Mouse (Mus musculus) skeletal muscle tissue, adult 2 months (tissue): ENCODE results near the gene Zdhhc15.
"Not testable (repeated sequence)": the region's sequence is repeated elsewhere in the genome, so short reads cannot be mapped to it uniquely, and the experiment has no call there.

ENCODE experiments used
- DNase-seq: peaks from one replicate; pipeline ENCODE4 v3.0.0-alpha.2; 2012; ENCODE audit warnings: low read depth, low spot score

The Zdhhc15 gene

GRCm38 (mm10) chrX:104670757-104671549 is at the start of gene Zdhhc15:
TSS of gene Zdhhc15 (minus strand) at chrX:104671064.
- peak; percentile 0 for DNase-seq

GRCm38 (mm10) chrX:104707935-104708334 is 37.1 kb upstream of the Zdhhc15 start:
- DNase-seq: no peak

- no peak for DNase-seq
Observed at GRCm38 (mm10) chrX:104669850-104670756, 761 bp downstream of the Zdhhc15 start.

DNA sequence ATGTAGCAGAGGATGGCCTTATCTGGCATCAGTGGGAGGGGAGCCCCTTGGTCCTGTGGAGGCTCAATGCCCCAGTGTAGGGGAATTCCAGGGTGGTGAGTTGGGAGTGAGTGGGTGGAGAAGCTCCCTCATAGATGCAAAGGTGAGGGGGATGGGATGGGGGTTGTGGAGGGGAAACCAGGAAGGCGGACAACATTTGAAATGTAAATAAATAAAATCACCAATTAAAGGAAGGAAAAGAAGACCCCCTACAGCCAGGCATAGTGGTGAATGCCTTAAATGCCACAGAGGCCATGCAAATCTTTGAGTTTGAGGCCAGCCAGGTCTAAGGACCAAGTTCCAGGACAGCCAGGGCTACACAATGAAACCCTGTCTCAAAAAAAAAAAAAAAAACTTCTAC is 13.9 kb downstream of the Zdhhc15 start:
- DNase-seq: no peak

DNA sequence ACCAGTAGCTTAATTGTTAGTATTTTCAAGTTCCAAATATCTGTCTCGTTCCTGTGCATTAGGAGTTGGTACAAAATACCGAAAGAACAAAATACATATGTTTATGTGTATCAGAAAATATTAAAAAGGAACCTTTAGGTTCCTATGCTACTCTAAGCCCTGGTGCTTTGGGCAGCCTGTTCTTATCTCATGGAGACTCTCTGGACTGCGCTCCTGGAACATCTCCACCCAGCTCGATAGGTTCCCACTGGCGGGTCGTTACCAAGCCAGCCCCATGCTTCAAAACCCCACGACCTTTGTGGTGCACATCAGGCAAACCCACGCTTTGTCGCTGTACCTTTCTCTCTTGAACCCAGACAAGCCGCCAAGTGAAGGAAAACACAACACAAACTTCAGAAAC is 58.3 kb downstream of the Zdhhc15 start:
- DNase-seq: no peak

- not testable (repeated sequence) for DNase-seq
Observed at GRCm38 (mm10) chrX:104603738-104604430, 67.0 kb downstream of the Zdhhc15 start.

DNA sequence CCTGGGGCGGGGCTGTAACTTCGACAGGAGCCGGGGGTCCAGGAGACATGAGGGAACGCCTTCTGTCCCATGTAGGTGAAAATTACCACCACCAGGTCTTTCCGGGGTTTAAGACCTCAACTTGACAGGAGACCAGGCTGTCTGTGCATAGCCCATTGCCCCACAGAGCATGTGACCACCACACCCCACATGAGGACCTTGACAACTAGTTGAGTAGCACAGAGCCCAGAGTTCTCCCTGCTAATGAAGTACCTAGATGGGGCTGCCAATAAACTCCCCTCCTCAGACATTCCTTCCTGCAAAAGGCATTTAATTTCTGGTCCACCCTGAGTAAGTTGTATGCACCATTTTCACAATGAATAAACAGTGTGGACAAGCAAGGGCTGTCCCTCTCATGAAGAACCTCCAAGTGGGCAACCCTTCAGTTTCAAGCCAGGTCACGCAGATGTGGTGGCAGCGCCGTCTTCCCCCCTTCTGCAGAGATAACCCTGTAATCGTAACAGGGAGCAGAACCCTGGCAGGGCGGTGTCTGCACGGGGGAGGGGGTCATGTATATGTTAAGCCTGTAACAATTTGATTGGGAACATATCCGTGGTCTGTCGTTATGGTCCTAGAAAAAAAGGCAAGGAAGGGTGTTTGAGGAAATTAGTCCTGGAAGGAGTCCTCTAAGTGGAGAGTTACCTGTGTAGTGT is 68.5 kb downstream of the Zdhhc15 start:
- DNase-seq: not testable (repeated sequence)

DNA sequence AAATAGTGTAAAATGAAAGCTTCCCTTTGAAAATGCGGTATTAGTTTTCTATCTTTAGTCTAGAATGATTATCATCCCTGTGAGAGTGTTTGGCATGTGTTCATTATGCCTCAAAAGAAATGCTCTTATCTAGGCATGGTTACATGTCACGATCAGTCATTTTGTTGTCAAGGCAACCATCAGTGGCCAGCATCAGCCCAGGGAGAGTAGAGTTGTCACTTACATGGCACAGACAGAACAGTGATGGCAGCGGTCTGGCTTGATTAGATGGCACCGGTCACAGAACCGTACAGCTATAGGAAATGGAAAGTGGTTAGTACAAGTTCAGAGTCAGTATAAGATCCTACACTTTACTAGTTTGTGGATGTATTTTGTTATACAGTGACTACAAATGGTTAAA is 96.9 kb downstream of the Zdhhc15 start:
- DNase-seq: no peak

GRCm38 (mm10) chrX:104567497-104567896 is 103.4 kb downstream of the Zdhhc15 start:
- DNase-seq: peak; percentile 0

- DNase-seq: no peak
Observed at GRCm38 (mm10) chrX:104545283-104545682, 125.6 kb downstream of the Zdhhc15 start.

DNA sequence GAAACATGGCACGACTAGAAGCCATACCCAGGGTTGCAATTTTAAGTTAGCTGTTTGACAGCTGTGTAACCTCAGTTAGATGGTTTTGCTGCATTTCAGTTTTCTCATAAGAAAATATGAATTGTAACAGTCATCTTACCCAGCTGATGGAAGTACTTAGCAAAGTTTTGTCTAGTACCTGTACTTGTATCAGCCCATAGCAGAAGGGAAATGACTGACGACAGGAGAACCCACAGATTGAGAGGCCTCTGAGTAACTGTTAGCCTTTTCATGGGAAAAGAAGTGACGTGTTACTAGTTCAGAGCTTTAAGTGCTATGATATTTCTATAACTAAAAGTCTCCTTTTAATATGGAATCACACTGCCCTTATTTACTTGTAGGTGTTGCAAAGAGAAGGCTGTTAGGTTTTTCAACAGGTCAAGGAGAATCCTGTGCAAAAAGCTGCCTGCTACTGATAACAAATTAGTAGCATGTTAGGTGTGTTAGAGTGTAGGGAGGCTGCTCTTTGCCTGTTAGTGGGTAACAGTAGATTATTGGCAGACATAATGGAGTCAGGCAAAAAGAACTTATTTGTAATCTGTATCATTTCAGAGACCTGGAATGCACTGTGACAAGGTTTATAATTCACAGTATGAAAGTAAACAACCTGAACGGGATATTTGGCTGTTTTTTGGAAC is 126.8 kb downstream of the Zdhhc15 start:
- DNase-seq: no peak

- no peak for DNase-seq
Observed at GRCm38 (mm10) chrX:104542635-104543034, 128.2 kb downstream of the Zdhhc15 start.

DNA sequence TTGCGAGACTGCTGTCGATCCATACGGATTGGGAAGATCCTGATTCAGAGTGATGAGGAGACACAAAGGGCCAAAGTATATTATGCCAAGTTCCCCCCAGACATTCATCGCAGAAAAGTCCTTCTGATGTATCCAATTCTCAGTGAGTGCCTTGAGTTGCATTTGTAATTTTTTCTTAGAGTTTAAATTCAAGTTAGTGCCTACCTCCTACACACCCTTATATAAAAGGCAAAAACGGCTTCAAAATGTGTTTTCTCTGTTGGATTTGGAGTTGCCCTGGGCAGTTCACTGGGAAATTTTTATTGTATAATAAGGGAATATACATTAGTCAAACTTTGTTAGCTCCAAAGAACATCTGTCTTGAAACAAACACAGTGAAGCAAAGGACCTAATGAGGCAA is 169.1 kb downstream of the Zdhhc15 start:
- DNase-seq: no peak

DNA sequence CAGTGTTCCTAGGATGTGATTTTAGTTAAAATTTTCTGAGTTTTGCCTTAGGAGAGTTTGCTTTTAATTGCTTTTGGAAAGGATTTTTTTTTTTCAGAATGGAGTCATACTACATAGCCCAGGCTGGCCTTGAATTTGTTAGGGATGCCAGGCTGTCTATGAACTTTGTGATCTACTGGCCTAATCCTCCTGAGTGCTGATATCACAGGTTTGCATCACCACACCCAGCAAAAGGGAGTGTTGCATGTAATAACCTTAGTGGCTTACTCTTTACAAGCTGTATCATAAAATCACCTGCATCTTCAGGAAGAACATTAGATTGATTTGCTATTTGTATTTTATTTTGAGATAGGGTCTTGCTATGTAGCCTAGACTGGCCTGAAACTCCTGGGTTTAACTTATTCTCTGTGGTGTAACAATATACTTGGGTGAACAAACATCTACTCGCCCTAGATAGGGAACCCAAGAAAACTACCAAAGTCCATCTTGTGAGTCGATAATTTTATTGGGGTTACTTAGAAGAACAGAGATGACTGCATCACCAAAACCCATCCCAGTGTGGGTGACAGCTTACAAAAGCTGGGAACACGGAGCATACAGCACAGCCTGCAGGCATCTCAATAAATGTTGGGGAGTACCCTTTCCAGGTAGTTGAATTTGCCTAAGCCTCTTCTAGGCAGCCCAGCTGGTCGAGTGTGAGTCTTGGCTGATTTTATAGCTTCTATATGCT is 181.1 kb downstream of the Zdhhc15 start:
- no peak for DNase-seq

- DNase-seq: no peak
Observed at GRCm38 (mm10) chrX:104488870-104489467, 181.9 kb downstream of the Zdhhc15 start.

GRCm38 (mm10) chrX:104488036-104488435 is 182.8 kb downstream of the Zdhhc15 start:
- peak; percentile 3 for DNase-seq
